Mouse (Mus musculus): ENCODE measurements at regions not wholly inside any gene's neighbourhood (a gene's known extent, or its start where the extent isn't known, plus 50 kb on each side); places are given as distances from the start of the nearest gene placed in this dataset.

- ATAC-seq (ENCODE audit: poor library complexity, severe bottlenecking): no peak
Observed at GRCm38 (mm10) chr3:149379249-149379865, 389.0 kb upstream of the Adgrl2 start.

GRCm38 (mm10) chr3:149371439-149371838, 381.1 kb upstream of the Adgrl2 start:
- ATAC-seq (ENCODE audit: poor library complexity, severe bottlenecking): no peak

GRCm38 (mm10) chr3:149370517-149371227, 380.3 kb upstream of the Adgrl2 start:
- ATAC-seq (ENCODE audit: poor library complexity, severe bottlenecking): no peak

GRCm38 (mm10) chr3:149367888-149368287, 377.5 kb upstream of the Adgrl2 start:
- ATAC-seq (ENCODE audit: poor library complexity, severe bottlenecking): no peak

DNA sequence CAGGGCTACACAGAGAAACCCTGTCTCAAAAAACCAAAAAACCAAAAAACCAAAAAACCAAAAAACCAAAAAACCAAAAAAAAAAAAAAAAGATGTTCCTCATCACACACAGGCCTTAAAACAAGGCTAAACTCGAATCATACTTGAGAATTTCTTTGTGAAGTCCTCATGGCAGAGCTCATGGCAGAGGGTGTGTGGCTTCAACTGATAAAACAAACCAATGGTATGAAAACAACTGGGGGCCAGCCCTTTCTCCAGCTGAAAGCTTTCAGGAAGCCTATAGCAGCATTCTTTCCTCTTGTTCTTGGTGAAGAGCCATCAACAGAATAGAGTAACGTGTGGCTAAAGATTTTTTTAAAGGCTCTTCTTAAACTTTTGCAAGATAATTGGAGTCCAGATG, 369.8 kb upstream of the Adgrl2 start:
- no peak for ATAC-seq (ENCODE audit: poor library complexity, severe bottlenecking)

DNA sequence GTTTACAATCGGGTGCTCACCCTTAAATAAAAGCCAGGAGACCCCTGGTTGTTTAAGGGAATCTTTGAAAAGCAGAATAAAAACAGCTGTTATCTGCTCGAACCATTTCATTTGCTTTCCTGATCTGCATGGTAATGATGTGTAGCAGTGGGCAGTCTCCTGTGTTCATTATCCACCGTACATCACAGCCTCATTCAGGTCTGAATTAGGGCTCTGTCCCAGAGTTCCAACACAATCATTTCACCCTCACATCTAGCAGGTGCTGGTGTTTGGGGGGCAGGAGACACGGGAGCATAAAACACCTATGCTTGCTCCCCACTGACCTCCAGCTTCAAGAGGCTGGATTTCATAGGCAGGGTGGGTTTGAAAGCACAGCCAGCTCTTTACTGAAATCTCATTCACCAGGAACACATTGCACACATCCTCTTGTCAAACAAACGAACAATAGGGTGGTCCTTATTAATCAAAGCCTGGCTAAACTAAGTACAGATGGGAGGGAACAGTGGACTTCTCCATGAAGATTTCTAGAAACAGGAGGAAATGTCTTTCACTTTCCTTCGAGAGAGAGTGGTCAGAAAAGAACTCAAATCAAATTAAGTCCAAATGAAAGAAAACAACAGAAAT, 368.3 kb upstream of the Adgrl2 start:
- no peak for ATAC-seq (ENCODE audit: poor library complexity, severe bottlenecking)

DNA sequence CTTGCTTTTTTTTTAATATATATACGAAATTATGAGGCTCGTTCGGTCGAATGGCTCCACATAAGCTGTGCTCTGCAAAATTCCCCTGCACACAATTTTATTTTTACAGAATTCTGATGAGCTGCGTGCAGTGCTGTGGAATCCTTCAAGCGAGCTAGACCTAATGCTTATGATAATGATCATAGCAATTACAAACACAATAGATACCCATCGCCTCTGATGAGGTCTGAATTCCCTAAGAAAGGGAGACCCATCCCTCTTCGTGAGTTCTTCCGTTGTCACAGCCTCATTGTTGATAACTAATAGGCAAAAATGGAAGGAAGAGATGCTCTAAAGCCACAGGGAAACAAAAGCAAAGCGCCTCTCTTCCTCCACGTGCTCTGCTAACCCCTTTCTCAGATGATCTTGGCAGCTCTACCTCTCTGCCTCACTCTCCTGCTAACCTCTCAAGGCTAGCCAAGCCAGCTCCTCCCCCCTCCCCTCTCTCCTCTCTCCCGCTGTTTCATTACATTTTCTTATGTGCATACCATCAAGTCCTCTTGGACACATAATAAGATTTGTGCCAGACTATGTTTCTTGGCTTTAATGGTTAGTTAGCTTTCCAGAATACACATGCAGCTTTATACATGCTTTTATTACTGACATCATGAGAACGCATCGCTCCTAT, 367.7 kb upstream of the Adgrl2 start:
- ATAC-seq (ENCODE audit: poor library complexity, severe bottlenecking): no peak

DNA sequence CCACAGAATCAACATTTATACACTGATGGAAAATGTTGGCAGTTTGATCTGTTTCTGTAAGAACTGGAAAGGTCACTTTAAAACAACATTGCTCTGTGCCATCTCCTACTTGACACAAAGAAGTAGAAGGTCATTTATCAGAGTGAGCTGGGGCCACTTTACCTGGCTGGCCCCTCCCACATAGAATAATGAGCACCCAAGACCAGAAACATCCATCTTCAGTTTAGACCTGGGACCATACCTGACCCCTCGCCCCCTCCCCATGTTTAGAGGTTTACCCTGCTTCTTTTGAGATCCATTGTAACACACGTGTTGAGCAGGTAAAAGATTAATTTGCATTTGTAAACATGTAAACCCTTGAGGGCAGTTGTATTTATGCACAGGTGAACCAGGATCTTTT, 366.8 kb upstream of the Adgrl2 start:
- no peak for ATAC-seq (ENCODE audit: poor library complexity, severe bottlenecking)

- no peak for ATAC-seq (ENCODE audit: poor library complexity, severe bottlenecking)
Observed at GRCm38 (mm10) chr3:149355362-149355761, 365.0 kb upstream of the Adgrl2 start.

DNA sequence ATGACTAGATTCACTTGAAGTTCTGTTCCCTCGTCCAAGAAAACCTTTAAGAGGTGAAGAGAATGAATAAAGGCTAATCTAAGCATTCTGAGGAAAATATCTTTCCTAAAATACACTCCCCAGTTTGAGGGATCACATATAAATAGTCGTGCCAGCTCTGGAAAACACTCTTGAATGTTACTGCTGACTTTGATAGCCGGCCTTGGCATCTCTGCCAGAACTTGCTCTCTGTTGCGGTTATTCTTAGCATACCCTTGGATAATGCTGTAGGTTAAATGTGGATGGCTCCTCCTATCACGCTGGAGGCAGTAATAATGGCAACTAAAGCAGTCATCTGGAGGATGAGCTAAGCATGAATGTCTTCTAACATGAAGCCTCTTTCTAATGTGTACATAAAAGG, 363.6 kb upstream of the Adgrl2 start:
- ATAC-seq (ENCODE audit: poor library complexity, severe bottlenecking): no peak

DNA sequence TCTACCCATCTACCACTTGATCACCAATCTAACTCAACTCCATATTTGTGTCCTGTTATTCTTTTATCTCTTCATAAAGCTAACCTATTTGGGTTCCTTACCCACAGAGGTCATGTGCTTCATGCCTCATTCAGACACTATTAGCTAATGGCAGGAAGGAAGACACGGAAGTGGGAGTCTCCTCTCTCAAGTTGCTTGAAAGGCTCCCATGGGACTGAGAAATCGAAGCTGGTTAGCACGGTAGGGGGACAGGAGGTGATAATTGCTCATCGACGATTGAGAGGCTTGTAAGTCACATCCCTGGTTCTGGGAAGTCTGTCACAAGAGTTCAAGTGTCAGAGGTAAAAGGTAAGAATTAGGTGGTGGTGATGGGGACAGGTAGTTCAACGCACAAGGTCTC, 362.2 kb upstream of the Adgrl2 start:
- no peak for ATAC-seq (ENCODE audit: poor library complexity, severe bottlenecking)

DNA sequence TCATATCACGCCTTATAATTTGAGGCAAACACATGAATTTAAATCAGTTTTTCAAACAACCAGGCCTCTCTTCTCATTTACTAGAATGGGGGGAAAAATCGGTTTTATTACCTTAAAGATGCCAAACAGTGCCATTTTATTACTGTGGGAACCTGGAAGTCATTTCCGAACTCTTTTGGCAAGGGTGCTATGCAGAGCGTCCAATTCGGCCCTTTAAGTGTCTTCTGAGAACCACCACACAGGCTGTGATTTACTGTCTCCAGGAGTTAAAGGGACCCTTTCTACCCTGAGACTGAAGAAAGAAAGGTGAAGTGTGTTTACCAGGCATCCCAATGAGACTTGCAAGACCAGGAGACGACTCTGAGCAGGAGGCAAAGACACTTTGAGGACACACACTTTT, 359.4 kb upstream of the Adgrl2 start:
- no peak for ATAC-seq (ENCODE audit: poor library complexity, severe bottlenecking)

GRCm38 (mm10) chr3:149349211-149349697, 358.9 kb upstream of the Adgrl2 start:
- peak; percentile 81 for ATAC-seq (ENCODE audit: poor library complexity, severe bottlenecking)

DNA sequence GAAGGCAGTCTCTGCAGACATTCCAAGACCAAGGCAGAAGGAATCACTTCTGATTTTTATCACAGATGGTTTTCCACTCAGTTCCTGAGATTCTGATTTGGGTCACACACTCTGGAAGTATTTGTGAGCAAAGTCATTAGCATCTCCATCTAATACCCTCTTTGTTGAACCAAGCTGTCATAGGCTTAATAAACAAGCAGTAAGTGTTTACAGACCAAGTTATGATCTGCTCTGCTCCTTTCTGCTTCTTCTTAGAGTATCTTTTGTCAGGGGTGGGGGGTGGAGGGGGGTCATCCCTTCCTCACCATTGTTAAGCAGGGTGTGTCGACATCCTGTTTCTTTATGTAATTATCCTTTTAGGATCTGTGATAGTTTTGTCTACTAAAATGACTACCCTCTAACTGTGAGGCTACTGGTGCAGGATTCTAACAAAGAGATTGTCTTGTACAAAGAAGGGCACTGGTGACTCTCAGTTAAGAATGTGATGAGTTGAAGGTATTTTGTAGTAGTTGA, 358.2 kb upstream of the Adgrl2 start:
- no peak for ATAC-seq (ENCODE audit: poor library complexity, severe bottlenecking)

GRCm38 (mm10) chr3:149347241-149347992, 357.1 kb upstream of the Adgrl2 start:
- no peak for ATAC-seq (ENCODE audit: poor library complexity, severe bottlenecking)

GRCm38 (mm10) chr3:149342511-149342910, 352.2 kb upstream of the Adgrl2 start:
- ATAC-seq (ENCODE audit: poor library complexity, severe bottlenecking): no peak

DNA sequence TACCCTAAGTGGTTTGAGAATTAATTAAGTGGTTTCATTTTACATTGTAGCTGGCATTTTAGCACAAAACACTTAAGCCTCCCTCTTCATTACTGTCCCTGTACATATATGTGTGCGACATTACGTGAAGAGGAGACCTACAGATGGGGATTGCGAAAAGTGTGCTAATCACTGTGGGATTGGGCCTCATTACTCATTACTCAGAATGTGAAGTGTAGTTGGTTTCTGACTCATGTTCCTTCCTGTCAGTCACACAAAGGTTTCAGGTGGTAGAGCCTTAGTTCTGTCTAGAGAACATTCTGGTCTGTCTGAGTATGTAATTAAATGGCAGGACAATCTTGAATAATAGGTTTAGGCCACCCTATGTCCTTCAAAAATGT, 349.0 kb upstream of the Adgrl2 start:
- peak; percentile 13; the same call in 1 of the 2 replicates for ATAC-seq (ENCODE audit: poor library complexity, severe bottlenecking)

GRCm38 (mm10) chr3:149338684-149339373, 348.5 kb upstream of the Adgrl2 start:
- ATAC-seq (ENCODE audit: poor library complexity, severe bottlenecking): peak; percentile 51

GRCm38 (mm10) chr3:149335259-149335658, 344.9 kb upstream of the Adgrl2 start:
- no peak for ATAC-seq (ENCODE audit: poor library complexity, severe bottlenecking)

- ATAC-seq (ENCODE audit: poor library complexity, severe bottlenecking): no peak
Observed at GRCm38 (mm10) chr3:149333607-149334006, 343.3 kb upstream of the Adgrl2 start.

Data from megakaryocyte, adult 5-6 weeks (primary cell).